Mouse (Mus musculus): ENCODE data around the gene Wdr61. TPM values are rescaled to one million over a fixed set of nuclear protein-coding genes. Genes with fewer than 3 reads are reported as not detected.

The Wdr61 gene
- total RNA-seq, 4 experiments from 2014 or later, result 56.4 to 59.6 (median 58.4) TPM

- DNase-seq (ENCODE audit: low spot score in 2 of 2), result no peak
These were observed 50.3 kb downstream of the Wdr61 start for GRCm38 (mm10) chr9:54683814-54684605.

DNA sequence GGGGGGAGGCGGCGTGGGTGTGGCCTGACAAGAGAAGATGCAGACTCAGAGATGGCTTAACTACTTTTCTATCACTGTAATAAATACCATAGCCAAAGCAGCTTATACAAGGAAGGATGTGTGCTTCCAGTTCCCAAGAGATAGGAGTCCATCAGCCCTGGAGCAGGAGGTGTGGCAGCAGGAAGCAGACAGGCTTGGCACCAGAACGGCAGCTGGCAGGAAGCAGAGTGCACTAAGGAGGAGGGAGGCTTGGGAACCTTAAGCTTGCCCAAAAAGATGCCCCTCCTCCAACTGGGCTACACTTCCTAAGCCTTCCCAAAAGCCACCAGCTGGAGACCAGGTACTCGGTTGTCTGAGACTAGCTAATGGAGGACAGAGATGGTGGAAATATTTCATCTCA, 51.5 kb downstream of the Wdr61 start:
- DNase-seq (ENCODE audit: low spot score in 2 of 2), result no peak

DNA sequence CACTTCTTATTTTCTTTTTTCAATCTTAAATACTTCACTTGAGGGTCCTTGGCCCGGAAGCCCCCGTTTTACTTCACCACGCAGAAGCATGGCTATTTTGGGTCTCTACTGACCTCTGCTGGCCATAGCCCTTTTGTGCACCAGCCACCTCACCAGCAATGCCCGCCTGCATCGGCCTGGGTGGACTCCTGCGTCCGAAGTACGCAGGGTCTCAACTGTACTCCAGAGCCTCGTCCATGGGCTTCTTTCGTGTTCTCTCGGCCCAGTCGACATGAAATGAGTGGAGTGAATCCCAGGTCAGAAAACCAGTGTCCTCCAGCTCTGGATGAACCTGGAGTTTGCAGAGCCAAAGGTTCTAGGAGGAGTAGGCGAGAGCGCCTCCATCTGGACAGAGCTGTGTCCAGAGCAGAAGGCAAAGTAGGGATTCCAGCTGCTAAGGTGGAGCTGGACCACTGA, 57.8 kb downstream of the Wdr61 start:
- DNase-seq (ENCODE audit: low spot score in 2 of 2), result peak in 1 of 2 experiments; percentile 81

GRCm38 (mm10) chr9:54673887-54674286, 60.4 kb downstream of the Wdr61 start:
- no peak for DNase-seq (ENCODE audit: low spot score in 2 of 2)

DNA sequence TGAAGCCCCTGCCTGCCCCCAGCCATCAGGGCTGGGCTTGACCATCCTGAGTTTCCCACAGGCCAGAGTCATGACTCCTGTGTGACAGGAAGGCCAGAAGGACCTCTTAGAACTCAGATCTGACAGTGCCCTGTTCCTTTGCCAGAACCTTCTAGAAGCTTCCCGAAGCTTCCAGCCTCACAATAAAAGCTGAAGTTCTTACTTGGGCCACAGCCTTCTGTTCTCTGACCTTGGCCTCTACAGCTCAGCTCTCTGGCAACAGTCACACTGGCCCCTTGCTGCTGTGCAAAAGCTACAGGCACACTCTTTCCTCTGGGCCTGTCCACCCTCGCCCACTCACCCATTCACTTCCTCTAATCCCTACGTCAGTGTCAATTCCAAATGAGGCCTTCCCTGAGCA, 62.4 kb downstream of the Wdr61 start:
- DNase-seq (ENCODE audit: low spot score in 2 of 2), result no peak

GRCm38 (mm10) chr9:54668455-54668854, 65.9 kb downstream of the Wdr61 start:
- peak; percentile 65 to 69 for DNase-seq (ENCODE audit: low spot score in 2 of 2)

DNA sequence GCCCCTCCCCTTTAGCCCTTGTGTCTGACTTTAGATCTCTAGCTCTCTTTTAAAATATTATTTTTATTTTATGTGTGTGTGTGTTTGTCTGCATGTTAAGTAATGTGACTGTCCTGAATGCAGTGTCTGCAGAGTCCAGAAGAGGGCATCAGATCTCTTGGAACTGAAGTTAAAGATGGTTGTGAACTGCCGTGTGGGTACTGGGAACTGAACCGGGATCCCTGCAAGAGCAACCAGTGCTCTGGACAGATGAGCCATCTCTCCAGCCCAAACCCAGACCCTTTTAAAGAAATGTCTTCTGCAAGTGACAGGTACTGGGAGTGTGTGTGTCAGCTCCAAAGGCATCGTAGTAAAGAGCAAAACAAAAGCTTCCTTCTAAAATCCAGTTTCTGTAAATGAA, 68.2 kb downstream of the Wdr61 start:
- DNase-seq (ENCODE audit: low spot score in 2 of 2), result no peak

Small RNAs within 50 kb of the gene (microRNA-seq; reads per million reads assigned to microRNA genes)
- gene Mir5710, result 0.32 to 2.8 reads per million in 2 experiments

Other genes starting within 250 kb of the Wdr61 start
- 100 to 1,000 TPM; 184 to 220 (median 198) TPM for gene Dmxl2, start 232.9 kb downstream of the Wdr61 start, total RNA-seq (2022)
- not detected for gene Sh2d7, start 195.5 kb downstream of the Wdr61 start, total RNA-seq (2022)
- 10 to 100 TPM; 22.5 to 25.8 (median 24.4) TPM for gene Cib2, start 174.3 kb downstream of the Wdr61 start, total RNA-seq (2022)
- 100 to 1,000 TPM; 161 to 184 (median 169) TPM for gene Idh3a, start 148.2 kb downstream of the Wdr61 start, total RNA-seq (2022)
- gene Acsbg1, start 72.6 kb downstream of the Wdr61 start, total RNA-seq (2022), result 100 to 1,000 TPM; 101 to 114 (median 106) TPM
- gene Dnaja4, start 35.6 kb downstream of the Wdr61 start, total RNA-seq (2022), result 10 to 100 TPM; 39.8 to 61.1 (median 47.2) TPM
- gene Crabp1, start 30.2 kb upstream of the Wdr61 start, total RNA-seq (2022), result 1 to 10 TPM in 2 of 4 experiments, not detected in 2; 1.0 to 1.3 TPM
- 10 to 100 TPM; 45.5 to 53.2 (median 51.0) TPM for gene Ireb2, start 129.3 kb upstream of the Wdr61 start, total RNA-seq (2022)
- 1 to 10 TPM; 2.6 to 4.1 (median 3.2) TPM for gene Hykk, start 182.8 kb upstream of the Wdr61 start, total RNA-seq (2022)
- gene Psma4, start 216.3 kb upstream of the Wdr61 start, total RNA-seq (2022), result 100 to 1,000 TPM; 114 to 128 (median 122) TPM
- under 1 TPM in 1 of 4 experiments, not detected in 3; 0.52 TPM for gene AY074887, start 216.5 kb upstream of the Wdr61 start, total RNA-seq (2022)
- 1 to 10 TPM; 6.6 to 9.0 (median 7.2) TPM for gene Chrna5, start 246.4 kb upstream of the Wdr61 start, total RNA-seq (2022)